Mouse (Mus musculus): Measurements from ENCODE around the gene Ubac2. TPM values are rescaled to one million over a fixed set of nuclear protein-coding genes. Genes with fewer than 3 reads are reported as not detected.

The Ubac2 gene
- total and polyA plus RNA-seq, 3 experiments, result 32.8 to 40.1 (median 35.5) TPM

DNA sequence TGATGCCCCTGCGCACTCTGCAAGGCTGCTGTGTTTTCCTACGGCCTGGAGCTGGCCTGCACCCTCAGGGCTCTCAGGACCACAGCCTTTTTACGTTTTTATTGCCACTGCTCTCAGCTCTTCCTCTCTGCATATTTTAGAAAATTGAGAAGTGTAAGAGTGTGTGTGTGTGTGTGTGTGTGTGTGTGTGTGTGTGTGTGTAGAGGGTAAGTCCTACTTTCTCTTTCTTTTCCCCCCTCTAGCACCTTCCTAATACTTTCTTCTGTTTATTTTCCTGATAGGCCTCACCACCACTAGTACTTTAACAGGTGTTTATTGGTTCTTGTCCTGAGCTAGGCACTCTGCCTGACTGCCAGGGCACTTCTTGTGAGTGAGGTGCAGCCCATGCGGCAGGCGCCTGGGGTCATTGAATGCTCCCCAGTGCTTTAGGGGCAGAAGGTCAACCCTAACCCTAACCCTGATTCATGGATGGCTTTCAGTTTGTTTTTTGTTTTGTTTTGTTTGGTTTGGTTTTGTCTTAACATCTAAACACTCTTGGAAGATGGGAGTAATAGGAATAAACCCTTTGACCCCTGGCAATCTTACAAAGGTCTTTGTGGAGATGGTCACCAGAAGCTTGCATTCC, 16.2 kb downstream of the Ubac2 start:
- H3K36me3 ChIP-seq (replicated peaks in 1 of 2; ENCODE audit: control insufficient read depth in 1 of 2, insufficient read depth in 1 of 2, low read length in 1 of 2), result peaks cover 0 to 43% of the 10 kb centered on the region in 2 experiments
- H3K9me3 ChIP-seq (replicated peaks; ENCODE audit: low read length), result no peaks in the 10 kb centered on the region
- dilution Hi-C loops (cut with MboI; ENCODE audit: extremely low pct_ligation_motif_present, extremely low pct_unique_long_range_greater_than_20kb, low sequenced_read_pairs), result no loop called here
- H3K4me3 ChIP-seq (replicated peaks in 1 of 3; ENCODE audit: low read depth in 2 of 3, low read length in 2 of 3, poor library complexity in 1 of 3), result no peak overlapping the region
- H3K4me1 ChIP-seq (ENCODE audit: control insufficient read depth in 1 of 2, insufficient read depth in 2 of 2), result peaks cover 16 to 66% of the 10 kb centered on the region in 2 experiments
- H3K27ac ChIP-seq (ENCODE audit: insufficient read depth, low read depth), result no peak overlapping the region
- H3K9ac ChIP-seq (ENCODE audit: insufficient read depth, low read depth), result no peak overlapping the region
- no peak overlapping the region for H3K4me2 ChIP-seq (ENCODE audit: insufficient read depth, low read depth, poor library complexity, severe bottlenecking)
- no peak for DNase-seq (ENCODE audit: extremely low read depth)
- peaks cover 7% of the 10 kb centered on the region for H3K79me2 ChIP-seq (replicated peaks; ENCODE audit: control insufficient read depth, extremely low read depth, insufficient read depth, poor library complexity, severe bottlenecking)
- TF ChIP-seq UBTF (IDR thresholded peaks at IDR 0.05; ENCODE audit: low read depth, low read length) (no peak), RCOR1 (conservative IDR thresholded peaks at IDR 0.05; ENCODE audit: low read depth, low read length) (no peak), ZKSCAN1 (IDR thresholded peaks at IDR 0.05; ENCODE audit: borderline replicate concordance, low read depth, low read length) (no peak)
- no peaks in the 10 kb centered on the region for H3K27me3 ChIP-seq (replicated peaks)
- in situ Hi-C loops (cut with MboI; ENCODE audit: low pct_ligation_motif_present, low pct_unique_long_range_greater_than_20kb, low sequenced_read_pairs), result no loop called here

GRCm38 (mm10) chr14:121895316-121895715, 16.9 kb downstream of the Ubac2 start:
- Histone ChIP-seq H3K4me1 (ENCODE audit: control insufficient read depth in 1 of 2, insufficient read depth in 2 of 2) (peaks cover 16 to 68% of the 10 kb centered on the region in 2 experiments), H3K27me3 (replicated peaks) (no peaks in the 10 kb centered on the region), H3K9me3 (replicated peaks; ENCODE audit: low read length) (no peaks in the 10 kb centered on the region), H3K79me2 (replicated peaks; ENCODE audit: control insufficient read depth, extremely low read depth, insufficient read depth, poor library complexity, severe bottlenecking) (peaks cover 7% of the 10 kb centered on the region), H3K27ac (ENCODE audit: insufficient read depth, low read depth) (no peak overlapping the region), H3K9ac (ENCODE audit: insufficient read depth, low read depth) (no peak overlapping the region), H3K36me3 (replicated peaks in 1 of 2; ENCODE audit: control insufficient read depth in 1 of 2, insufficient read depth in 1 of 2, low read length in 1 of 2) (peaks cover 0 to 40% of the 10 kb centered on the region in 2 experiments), H3K4me3 (replicated peaks in 1 of 3; ENCODE audit: low read depth in 2 of 3, low read length in 2 of 3, poor library complexity in 1 of 3) (no peak overlapping the region), H3K4me2 (ENCODE audit: insufficient read depth, low read depth, poor library complexity, severe bottlenecking) (no peak overlapping the region)
- dilution Hi-C loops (cut with MboI; ENCODE audit: extremely low pct_ligation_motif_present, extremely low pct_unique_long_range_greater_than_20kb, low sequenced_read_pairs) (no loop called here), in situ Hi-C loops (cut with MboI; ENCODE audit: low pct_ligation_motif_present, low pct_unique_long_range_greater_than_20kb, low sequenced_read_pairs) (no loop called here)
- no peak for DNase-seq (ENCODE audit: extremely low read depth)
- TF ChIP-seq RAD21 (IDR thresholded peaks at IDR 0.05; ENCODE audit: low read depth, low read length) (no peak), BHLHE40 (IDR thresholded peaks at IDR 0.05; ENCODE audit: low read depth, low read length) (peak; percentile 41; the same call in 1 of the 2 replicates), GABPA (IDR thresholded peaks at IDR 0.05; ENCODE audit: insufficient replicate concordance, low read depth, low read length) (no peak)

- in situ Hi-C loops (cut with MboI; ENCODE audit: low pct_ligation_motif_present, low pct_unique_long_range_greater_than_20kb, low sequenced_read_pairs), result no loop called here
- Histone ChIP-seq H3K9ac (ENCODE audit: insufficient read depth, low read depth) (no peak overlapping the region), H3K4me1 (ENCODE audit: control insufficient read depth in 1 of 2, insufficient read depth in 2 of 2) (peaks cover 17 to 73% of the 10 kb centered on the region in 2 experiments), H3K4me3 (replicated peaks in 1 of 3; ENCODE audit: low read depth in 2 of 3, low read length in 2 of 3, poor library complexity in 1 of 3) (no peak overlapping the region), H3K9me3 (replicated peaks; ENCODE audit: low read length) (no peaks in the 10 kb centered on the region), H3K4me2 (ENCODE audit: insufficient read depth, low read depth, poor library complexity, severe bottlenecking) (no peak overlapping the region), H3K36me3 (replicated peaks in 1 of 2; ENCODE audit: control insufficient read depth in 1 of 2, insufficient read depth in 1 of 2, low read length in 1 of 2) (peaks cover 0 to 30% of the 10 kb centered on the region in 2 experiments), H3K79me2 (replicated peaks; ENCODE audit: control insufficient read depth, extremely low read depth, insufficient read depth, poor library complexity, severe bottlenecking) (peaks cover 7% of the 10 kb centered on the region), H3K27ac (ENCODE audit: insufficient read depth, low read depth) (no peak overlapping the region), H3K27me3 (replicated peaks) (no peaks in the 10 kb centered on the region)
- dilution Hi-C loops (cut with MboI; ENCODE audit: extremely low pct_ligation_motif_present, extremely low pct_unique_long_range_greater_than_20kb, low sequenced_read_pairs), result no loop called here
- no peak for DNase-seq (ENCODE audit: extremely low read depth)
- TF ChIP-seq ZKSCAN1 (IDR thresholded peaks at IDR 0.05; ENCODE audit: borderline replicate concordance, low read depth, low read length) (no peak), NELFE (IDR thresholded peaks at IDR 0.05; ENCODE audit: low read depth, low read length) (no peak), EP300 (IDR thresholded peaks at IDR 0.05; ENCODE audit: low read length) (no peak), KAT2A (IDR thresholded peaks at IDR 0.05; ENCODE audit: insufficient replicate concordance, low read length) (no peak), MEF2A (IDR thresholded peaks at IDR 0.05; ENCODE audit: borderline replicate concordance, low read depth, low read length) (no peak), ZMIZ1 (IDR thresholded peaks at IDR 0.05; ENCODE audit: low read depth, low read length) (no peak), ELF1 (IDR thresholded peaks at IDR 0.05; ENCODE audit: low read depth, low read length) (no peak), MXI1 (IDR thresholded peaks at IDR 0.05; ENCODE audit: low read depth, low read length) (no peak), IRF4 (IDR thresholded peaks at IDR 0.05; ENCODE audit: low read depth, low read length) (no peak), MYC (IDR thresholded peaks at IDR 0.05; ENCODE audit: low read depth, low read length) (no peak), NRF1 (IDR thresholded peaks at IDR 0.05; ENCODE audit: low read depth, low read length) (no peak), ZC3H11A (IDR thresholded peaks at IDR 0.05; ENCODE audit: low read depth, low read length) (no peak), UBTF (IDR thresholded peaks at IDR 0.05; ENCODE audit: low read depth, low read length) (no peak), TCF12 (IDR thresholded peaks at IDR 0.05; ENCODE audit: low read depth, low read length) (no peak)
Observed at GRCm38 (mm10) chr14:121896126-121897090, 18.0 kb downstream of the Ubac2 start.

Data from CH12.LX (cell line).